Mouse (Mus musculus) left cerebral cortex, adult 18-20 months (tissue): ENCODE measurements around the gene Spata46. TPM values are rescaled to one million over a fixed set of nuclear protein-coding genes. Genes with fewer than 3 reads are reported as not detected.
A peak's percentile ranks its signal among the peaks of the same experiment; 100 is the strongest.

Experiments used
- DNase-seq, 2 experiments: peaks; one replicate each; pipeline ENCODE4 v3.0.0; 2021 to 2022; ENCODE audit warnings: low spot score in 2 of 2, mixed read lengths in 1 of 2
- long read RNA-seq, 2 experiments: library from polyadenylated mRNA; stranded (forward); transcript quantifications; one replicate each; pipeline ENCODE4 v2.0.0; 2021
- total RNA-seq, 2 experiments: library from RNA; stranded (reverse); gene quantifications; 2 replicates each; pipeline ENCODE4 v1.2.3; 2021

Spata46 gene
- total RNA-seq: not detected
- long read RNA-seq, experiment 1, partial matches to known transcripts: 0 of 9 reads
- long read RNA-seq, experiment 1, other reads (novel, unspliced or antisense): 9 of 9 reads
- long read RNA-seq, experiment 2, partial matches to known transcripts: 0 of 3 reads
- long read RNA-seq, experiment 2, other reads (novel, unspliced or antisense): 3 of 3 reads

- no peak for DNase-seq
Observed at GRCm38 (mm10) chr1:170308503-170308902, at the start of gene Spata46. Gene Spata46 (plus strand): TSS chr1:170308803.

- no peak for DNase-seq
Observed at GRCm38 (mm10) chr1:170270281-170270680, 38.3 kb upstream of the Spata46 start.

- DNase-seq: no peak
Observed at GRCm38 (mm10) chr1:170270696-170271095, 37.9 kb upstream of the Spata46 start.

- no peak for DNase-seq
Observed at GRCm38 (mm10) chr1:170273252-170273651, 35.4 kb upstream of the Spata46 start.

- no peak for DNase-seq
Observed at GRCm38 (mm10) chr1:170277016-170277415, 31.6 kb upstream of the Spata46 start, which contains the start of gene Sh2d1b1. Gene Sh2d1b1 (plus strand): TSS chr1:170277320.

- DNase-seq: no peak
Observed at GRCm38 (mm10) chr1:170282415-170283129, 26.0 kb upstream of the Spata46 start.

GRCm38 (mm10) chr1:170292239-170292951 is 16.2 kb upstream of the Spata46 start:
- DNase-seq: peak; percentile 42 to 55

- no peak for DNase-seq
Observed at GRCm38 (mm10) chr1:170293257-170293656, 15.3 kb upstream of the Spata46 start.

- DNase-seq: peak in 1 of 2 experiments; percentile 40
Observed at GRCm38 (mm10) chr1:170294786-170295570, 13.6 kb upstream of the Spata46 start.

GRCm38 (mm10) chr1:170299496-170299895 is 9.1 kb upstream of the Spata46 start:
- no peak for DNase-seq

- DNase-seq: no peak
Observed at GRCm38 (mm10) chr1:170301686-170302085, 6.9 kb upstream of the Spata46 start.

- DNase-seq: no peak
Observed at GRCm38 (mm10) chr1:170302456-170302855, 6.1 kb upstream of the Spata46 start.

GRCm38 (mm10) chr1:170303103-170303502 is 5.5 kb upstream of the Spata46 start:
- DNase-seq: no peak

GRCm38 (mm10) chr1:170305002-170305401 is 3.6 kb upstream of the Spata46 start:
- DNase-seq: no peak

- no peak for DNase-seq
Observed at GRCm38 (mm10) chr1:170306232-170306631, 2.4 kb upstream of the Spata46 start, which contains the start of gene Gm7694. Gene Gm7694 (minus strand): TSS chr1:170306332.

- DNase-seq: no peak
Observed at GRCm38 (mm10) chr1:170311431-170311830, 2.8 kb downstream of the Spata46 start.

GRCm38 (mm10) chr1:170322046-170322445 is 13.4 kb downstream of the Spata46 start:
- no peak for DNase-seq

GRCm38 (mm10) chr1:170323001-170323400 is 14.4 kb downstream of the Spata46 start:
- no peak for DNase-seq

- no peak for DNase-seq
Observed at GRCm38 (mm10) chr1:170324312-170324711, 15.7 kb downstream of the Spata46 start.

- no peak for DNase-seq
Observed at GRCm38 (mm10) chr1:170325277-170325676, 16.7 kb downstream of the Spata46 start.

GRCm38 (mm10) chr1:170331926-170332325 is 23.3 kb downstream of the Spata46 start:
- no peak for DNase-seq
